Mouse (Mus musculus) kidney, adult 2 months (tissue): ENCODE measurements at regions not wholly inside any gene's neighbourhood (a gene's known extent, or its start where the extent isn't known, plus 50 kb on each side); places are given as distances from the start of the nearest gene placed in this dataset.

Experiments used
- DNase-seq: peaks from one replicate; pipeline ENCODE4 v3.0.0; 2021
- H3K27ac ChIP-seq: fragments of 200-500 bp; 2 replicates; pipeline ENCODE4 v1.5.1; 2012; ENCODE audit warnings: low read depth, low read length, control low read depth, inconsistent platforms; ENCODE audit not compliant: insufficient read depth
- H3K27me3 ChIP-seq: fragments of 200-500 bp; replicated peaks from 2 replicates; pipeline ENCODE4 v1.6.1; 2012; ENCODE audit warnings: mild to moderate bottlenecking, moderate library complexity, low read length, inconsistent platforms; ENCODE audit not compliant: control insufficient read depth, insufficient read depth
- H3K36me3 ChIP-seq: fragments of 200-500 bp; 2 replicates; pipeline ENCODE4 v1.6.1; 2012; ENCODE audit warnings: mild to moderate bottlenecking, moderate library complexity, low read length, inconsistent platforms; ENCODE audit not compliant: control insufficient read depth, insufficient read depth
- H3K4me1 ChIP-seq: fragments of 200-500 bp; 2 replicates; pipeline ENCODE4 v1.6.1; 2011; ENCODE audit warnings: low read length; ENCODE audit not compliant: control insufficient read depth, insufficient read depth
- H3K4me3 ChIP-seq: fragments of 200-500 bp; 2 replicates; pipeline ENCODE4 v1.5.1; 2011; ENCODE audit warnings: mild to moderate bottlenecking, low read depth, low read length, control low read depth; ENCODE audit not compliant: insufficient read depth
- CTCF ChIP-seq: fragments of 200-500 bp; conservative IDR thresholded peaks from 2 replicates; pipeline ENCODE4 v1.5.1; 2011; ENCODE audit warnings: low read depth, mild to moderate bottlenecking, control low read depth, low read length, moderate library complexity, mixed read lengths; ENCODE audit not compliant: insufficient read depth, insufficient read length
- POLR2A ChIP-seq: fragments of 200-500 bp; IDR thresholded peaks from one replicate; pipeline ENCODE4 v1.6.1; 2011; ENCODE audit warnings: low read depth, low read length, control low read depth
- WGBS: fragments of 180-500 bp; shearing (Covaris S2); methylation state at CpG from one replicate; pipeline ENCODE4 v1.1.7; 2018; 5-methylcytosine and 5-hydroxymethylcytosine counted together

DNA sequence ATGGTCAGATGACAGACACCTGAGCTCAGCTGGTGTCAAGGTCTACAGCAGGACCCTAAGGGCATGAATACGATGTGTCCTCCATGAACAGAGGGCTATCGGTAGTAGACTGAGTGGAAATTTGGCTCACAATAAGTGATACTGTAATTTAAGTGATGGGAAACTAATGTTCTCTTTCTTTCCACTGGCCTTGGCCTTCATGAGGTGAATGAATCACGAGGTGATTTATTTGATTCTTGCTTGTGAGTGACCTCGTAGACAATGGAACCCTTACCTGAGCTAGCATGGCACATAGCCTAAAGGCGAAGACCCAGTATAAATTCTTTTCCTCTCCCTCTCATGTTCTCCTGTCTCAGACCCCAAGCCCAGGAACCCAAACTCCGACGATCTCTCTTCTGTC is 54.1 kb upstream of the Gm5148 start:
- no peak for DNase-seq
- no peak overlapping the region for H3K4me3 ChIP-seq
- TF ChIP-seq CTCF, result no peak
- TF ChIP-seq POLR2A, result no peak
- no peaks in the 10 kb centered on the region for H3K36me3 ChIP-seq
- no peaks in the 10 kb centered on the region for H3K27me3 ChIP-seq
- no peak overlapping the region for H3K27ac ChIP-seq
- H3K4me1 ChIP-seq, result no peaks in the 10 kb centered on the region
- WGBS, result 96% methylated on average over 7 of the region's 7 CpGs

DNA sequence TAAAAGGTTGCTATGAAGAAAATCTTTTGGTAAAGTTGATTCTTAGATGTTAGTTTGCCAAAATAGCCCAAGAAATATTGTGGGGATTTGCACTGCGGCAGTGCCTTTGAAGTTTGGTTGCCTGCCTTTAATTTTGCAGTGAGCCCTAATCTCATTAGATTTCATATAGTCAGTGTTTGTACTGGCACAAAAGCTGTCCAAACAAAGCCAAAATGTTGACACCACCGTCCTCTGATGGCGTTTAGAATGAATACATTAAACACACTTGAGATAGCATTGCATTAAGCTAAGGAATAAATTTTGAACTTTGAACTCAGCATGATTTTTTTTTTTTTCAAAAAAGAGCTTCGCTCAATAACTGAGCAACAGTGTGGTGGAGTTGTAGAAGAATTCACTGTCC is 51.9 kb upstream of the Gm5148 start:
- 65% methylated on average over 4 of the region's 4 CpGs for WGBS
- TF ChIP-seq CTCF (no peak), POLR2A (no peak)
- no peak overlapping the region for H3K27ac ChIP-seq

More for the DNA sequence above, 51.9 kb upstream of the Gm5148 start:
- no peaks in the 10 kb centered on the region for H3K4me1 ChIP-seq
- H3K4me3 ChIP-seq, result no peak overlapping the region
- H3K36me3 ChIP-seq, result no peaks in the 10 kb centered on the region
- no peak for DNase-seq
- H3K27me3 ChIP-seq, result no peaks in the 10 kb centered on the region
